Mouse (Mus musculus) olfactory bulb, adult 2 months (tissue): ENCODE results near the gene Lrba.

ENCODE experiments used
- CTCF ChIP-seq: fragments of 200-500 bp; IDR thresholded peaks from 2 replicates; pipeline ENCODE4 v1.5.1; 2012; ENCODE audit warnings: low read depth, mild to moderate bottlenecking, low read length, moderate library complexity; ENCODE audit not compliant: insufficient read depth
- POLR2A ChIP-seq: fragments of 200-500 bp; IDR thresholded peaks from 2 replicates; pipeline ENCODE4 v1.6.1; 2012; ENCODE audit warnings: mild to moderate bottlenecking, low read depth, low read length, moderate library complexity; ENCODE audit not compliant: insufficient read depth

DNA sequence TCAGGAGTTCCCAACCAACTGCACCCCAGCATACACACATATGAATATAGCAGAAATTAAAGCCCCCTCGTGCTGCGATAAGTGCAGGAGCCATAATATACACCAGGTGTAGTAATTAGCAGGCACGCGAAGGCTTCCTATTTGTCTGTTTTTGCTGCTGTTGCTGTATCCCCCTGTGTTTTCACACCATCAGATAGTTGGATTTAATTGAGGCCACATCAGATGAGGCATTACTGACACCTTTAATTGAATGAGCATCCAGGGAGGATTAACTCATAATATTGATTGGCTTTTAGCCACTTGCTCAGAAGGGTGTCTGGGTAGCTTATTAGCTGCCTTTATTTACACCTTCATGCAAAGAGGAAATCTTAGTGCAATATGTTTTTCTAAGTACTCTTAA is 515.3 kb downstream of the Lrba start:
- TF ChIP-seq CTCF = no peak
- no peak for TF ChIP-seq POLR2A
